Mouse (Mus musculus) kidney, postnatal 4 days (tissue): ENCODE results near the gene Ifna2.

Experiments
- DNase-seq, 2 experiments: peaks; one replicate each; pipeline ENCODE4 v3.0.0; 2021; ENCODE audit warnings: mixed read lengths in 2 of 2

The Ifna2 gene

DNA sequence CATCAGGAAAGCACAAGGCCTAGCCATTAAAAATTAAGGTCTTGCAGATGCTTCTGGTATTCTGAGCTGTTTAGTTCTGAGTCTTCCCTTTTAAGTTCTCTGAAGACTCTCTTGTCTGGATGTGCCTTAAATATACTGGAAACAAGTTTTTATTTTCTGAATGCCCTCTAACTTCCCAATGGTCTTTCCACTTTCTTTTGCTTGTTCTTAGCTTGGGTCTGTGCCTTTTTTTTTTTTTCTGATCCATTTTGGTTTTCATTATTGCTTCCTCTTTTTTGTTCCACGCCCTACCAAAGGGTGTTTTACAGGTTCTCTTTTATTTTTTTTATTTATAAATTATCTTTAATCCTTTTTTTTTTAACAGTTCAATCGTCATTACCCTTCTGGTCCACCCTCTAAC, 39.4 kb downstream of the Ifna2 start, which contains the start of gene Ifna13:
Gene Ifna13 (minus strand): TSS at position 101 of the 400 bp plus-strand sequence.
- no peak for DNase-seq

DNA sequence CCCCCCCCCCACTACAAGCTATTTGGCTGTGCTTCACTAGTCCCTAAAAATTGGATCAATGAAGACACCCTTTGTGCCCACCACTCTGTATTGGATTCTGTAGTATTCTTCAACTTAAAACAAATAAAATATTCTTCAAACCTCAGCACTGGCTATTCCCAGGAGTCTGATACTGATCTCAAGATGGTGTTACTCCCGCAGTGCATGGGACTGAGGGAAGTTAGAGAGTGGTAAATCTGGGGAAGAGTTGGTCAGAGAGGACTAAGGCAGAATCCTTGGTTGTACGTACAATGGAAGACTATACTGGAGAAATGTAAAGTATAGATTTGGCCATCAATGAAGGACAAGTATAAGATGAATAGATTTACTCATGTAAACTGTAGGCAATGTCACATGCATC, 41.2 kb downstream of the Ifna2 start:
- DNase-seq: no peak

DNA sequence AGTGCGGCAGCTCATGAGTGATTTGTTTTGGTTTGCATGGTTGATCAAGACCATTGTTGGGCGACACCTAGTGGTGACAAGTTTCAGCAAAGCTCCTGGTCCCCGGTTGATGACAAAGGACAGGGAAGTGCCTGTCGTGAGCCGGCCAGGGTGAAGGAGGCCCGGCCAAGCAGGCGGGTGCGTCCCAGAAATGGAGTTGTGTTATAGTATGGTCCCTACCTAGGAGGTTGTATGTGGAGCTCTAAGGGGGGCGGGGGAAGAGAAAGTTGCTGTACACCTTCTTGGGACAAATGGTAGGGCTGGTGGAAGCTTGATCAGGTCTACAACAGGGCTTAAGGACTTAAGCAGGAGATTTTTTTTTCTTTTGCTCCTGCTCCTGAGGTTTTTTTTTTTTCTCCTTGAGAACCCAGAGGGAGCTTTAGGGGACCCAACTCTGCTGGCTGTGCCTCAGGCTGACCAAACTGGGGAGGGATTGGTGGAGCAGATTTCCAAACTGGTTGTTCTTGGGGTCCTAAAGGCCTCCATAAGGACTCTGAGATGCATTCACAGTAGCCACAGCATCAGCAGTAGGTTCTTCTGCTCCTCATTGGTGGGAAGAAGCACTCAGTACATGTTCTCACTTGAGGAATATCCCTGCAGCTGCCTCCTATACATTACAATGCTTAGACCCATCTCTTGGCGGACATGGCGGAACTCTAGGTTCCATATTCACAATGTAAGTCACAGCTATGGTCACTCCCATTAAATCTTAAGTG, 42.5 kb downstream of the Ifna2 start:
- DNase-seq: peak; percentile 96 to 97

DNA sequence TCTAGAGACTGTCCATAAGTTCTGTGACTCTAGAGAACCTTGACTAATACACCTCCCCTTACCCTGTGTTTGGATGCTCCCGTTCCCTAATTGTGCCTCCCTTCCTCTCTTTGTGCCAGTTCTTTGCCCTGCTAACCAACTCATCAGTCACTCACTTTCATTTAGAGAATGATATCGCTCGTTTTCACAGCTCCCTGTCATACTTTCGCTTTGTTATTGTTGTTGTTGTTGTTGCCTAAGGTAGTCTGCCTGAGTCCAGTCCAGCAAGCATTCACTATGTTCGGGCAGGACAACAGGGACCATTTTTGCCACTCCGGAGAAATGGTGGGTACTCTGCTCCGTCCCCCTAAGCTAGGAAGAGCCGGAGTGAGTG, 43.0 kb downstream of the Ifna2 start:
- no peak for DNase-seq

- DNase-seq: no peak
These were observed 49.4 kb downstream of the Ifna2 start, which contains the start of gene C87499 for GRCm38 (mm10) chr4:88634311-88634710. Gene C87499 (minus strand): TSS chr4:88634411.
